Mouse (Mus musculus): ENCODE measurements at regions not wholly inside any gene's neighbourhood (a gene's known extent, or its start where the extent isn't known, plus 50 kb on each side); places are given as distances from the start of the nearest gene placed in this dataset.
"Not testable (repeated sequence)": the region's sequence is repeated elsewhere in the genome, so short reads cannot be mapped to it uniquely, and the experiment has no call there.

GRCm38 (mm10) chr12:113241373-113242193 lies 55.9 kb downstream of the Tmem121 start:
- no peak for ATAC-seq
- ChIA-PET CTCF (no interaction called here), POLR2A (no interaction called here)
- DNase-seq (ENCODE audit: low read depth, low spot score) = no peak
- H3K27me3 ChIP-seq = peaks cover 3% of the 10 kb centered on the region
- in situ Hi-C loops (cut with MboI; ENCODE audit: low pct_unique_long_range_greater_than_20kb) = no loop called here
- no peak for TF ChIP-seq CTCF (IDR thresholded peaks at IDR 0.05)

- in situ Hi-C loops (cut with MboI; ENCODE audit: low pct_unique_long_range_greater_than_20kb) = no loop called here
- POLR2A ChIA-PET = no interaction called here
- no peak for TF ChIP-seq CTCF (IDR thresholded peaks at IDR 0.05)
- no peak for ATAC-seq
- no peak for DNase-seq (ENCODE audit: low read depth, low spot score)
- H3K27me3 ChIP-seq = peaks cover 3% of the 10 kb centered on the region
- CTCF ChIA-PET = no interaction called here
Observed at GRCm38 (mm10) chr12:113242194-113242510, 56.4 kb downstream of the Tmem121 start.

- in situ Hi-C loops (cut with MboI; ENCODE audit: low pct_unique_long_range_greater_than_20kb) = no loop called here
Observed at GRCm38 (mm10) chr12:113244685-113245084, 59.0 kb downstream of the Tmem121 start.

GRCm38 (mm10) chr12:113253446-113254424 lies 68.0 kb downstream of the Tmem121 start:
- ATAC-seq; DNase-seq (ENCODE audit: low read depth, low spot score); CTCF ChIA-PET; POLR2A ChIA-PET; in situ Hi-C loops (cut with MboI; ENCODE audit: low pct_unique_long_range_greater_than_20kb); H3K27me3 ChIP-seq: not testable (repeated sequence)

More at GRCm38 (mm10) chr12:113244685-113245084, 59.0 kb downstream of the Tmem121 start:
- no peak for TF ChIP-seq CTCF (IDR thresholded peaks at IDR 0.05)
- no peak for DNase-seq (ENCODE audit: low read depth, low spot score)
- CTCF ChIA-PET = no interaction called here
- POLR2A ChIA-PET = no interaction called here
- ATAC-seq = no peak
- H3K27me3 ChIP-seq = peaks cover 3% of the 10 kb centered on the region

- ChIA-PET POLR2A (no interaction called here), CTCF (interaction anchor here (1.1 kb wide), 1 partner anchor 33 kb away, joined by 3 read pairs; no protein-coding TSS in a partner anchor)
- in situ Hi-C loops (cut with MboI; ENCODE audit: low pct_unique_long_range_greater_than_20kb) = no loop called here
- ATAC-seq (no peak), DNase-seq (ENCODE audit: low read depth, low spot score) (no peak)
- no peak for TF ChIP-seq CTCF (IDR thresholded peaks at IDR 0.05)
- peaks cover 5% of the 10 kb centered on the region for H3K27me3 ChIP-seq
Observed at GRCm38 (mm10) chr12:113255331-113255730, 69.6 kb downstream of the Tmem121 start.

- no peak for ATAC-seq
- peaks cover 5% of the 10 kb centered on the region for H3K27me3 ChIP-seq
- TF ChIP-seq CTCF (IDR thresholded peaks at IDR 0.05) = no peak
- ChIA-PET POLR2A (no interaction called here), CTCF (no interaction called here)
- DNase-seq (ENCODE audit: low read depth, low spot score) = no peak
- in situ Hi-C loops (cut with MboI; ENCODE audit: low pct_unique_long_range_greater_than_20kb) = no loop called here
Observed at GRCm38 (mm10) chr12:113256628-113257027, 70.9 kb downstream of the Tmem121 start.

GRCm38 (mm10) chr12:113257243-113257642 lies 71.5 kb downstream of the Tmem121 start:
- no peak for ATAC-seq
- TF ChIP-seq CTCF (IDR thresholded peaks at IDR 0.05) = no peak
- no peak for DNase-seq (ENCODE audit: low read depth, low spot score)
- CTCF ChIA-PET = no interaction called here
- in situ Hi-C loops (cut with MboI; ENCODE audit: low pct_unique_long_range_greater_than_20kb) = no loop called here
- POLR2A ChIA-PET = no interaction called here
- peaks cover 5% of the 10 kb centered on the region for H3K27me3 ChIP-seq

- POLR2A ChIA-PET = no interaction called here
- in situ Hi-C loops (cut with MboI; ENCODE audit: low pct_unique_long_range_greater_than_20kb) = no loop called here
- no peak for ATAC-seq
Observed at GRCm38 (mm10) chr12:113259476-113259875, 73.7 kb downstream of the Tmem121 start.

GRCm38 (mm10) chr12:113260304-113260703 lies 74.6 kb downstream of the Tmem121 start:
- DNase-seq (ENCODE audit: low read depth, low spot score) = no peak
- CTCF ChIA-PET = no interaction called here
- peaks cover 5% of the 10 kb centered on the region for H3K27me3 ChIP-seq
- TF ChIP-seq CTCF (IDR thresholded peaks at IDR 0.05) = no peak
- in situ Hi-C loops (cut with MboI; ENCODE audit: low pct_unique_long_range_greater_than_20kb) = no loop called here
- ATAC-seq = no peak
- POLR2A ChIA-PET = no interaction called here

More at GRCm38 (mm10) chr12:113259476-113259875, 73.7 kb downstream of the Tmem121 start:
- no peak for TF ChIP-seq CTCF (IDR thresholded peaks at IDR 0.05)
- no peak for DNase-seq (ENCODE audit: low read depth, low spot score)
- CTCF ChIA-PET = interaction anchor here (1.5 kb wide), 1 partner anchor 38 kb away, joined by 4 read pairs; no protein-coding TSS in a partner anchor
- peaks cover 5% of the 10 kb centered on the region for H3K27me3 ChIP-seq

- peaks cover 19% of the 10 kb centered on the region for H3K27me3 ChIP-seq
- DNase-seq (ENCODE audit: low read depth, low spot score) = no peak
- ChIA-PET POLR2A (no interaction called here), CTCF (interaction anchor here (1.0 kb wide), 1 partner anchor 26 kb away, joined by 3 read pairs; no protein-coding TSS in a partner anchor)
- no peak for TF ChIP-seq CTCF (IDR thresholded peaks at IDR 0.05)
- in situ Hi-C loops (cut with MboI; ENCODE audit: low pct_unique_long_range_greater_than_20kb) = no loop called here
- no peak for ATAC-seq
Observed at GRCm38 (mm10) chr12:113275934-113276333, 90.2 kb downstream of the Tmem121 start.

Measured in Patski (cell line).